Mouse (Mus musculus): Measurements from ENCODE around the gene Zfp993.
"Not testable (repeated sequence)": the region's sequence is repeated elsewhere in the genome, so short reads cannot be mapped to it uniquely, and the experiment has no call there.

Gene Zfp993

GRCm38 (mm10) chr4:146610774-146611400, at the start of gene Zfp993:
Zfp993 (plus strand) TSS chr4:146610961.
- in situ Hi-C loops (cut with MboI; ENCODE audit: low sequenced_read_pairs), result not testable (repeated sequence)

GRCm38 (mm10) chr4:146579905-146580873, 30.6 kb upstream of the Zfp993 start:
- in situ Hi-C loops (cut with MboI; ENCODE audit: low sequenced_read_pairs), result not testable (repeated sequence)

GRCm38 (mm10) chr4:146603578-146604399, 7.0 kb upstream of the Zfp993 start:
- in situ Hi-C loops (cut with MboI; ENCODE audit: low sequenced_read_pairs), result not testable (repeated sequence)

- in situ Hi-C loops (cut with MboI; ENCODE audit: low sequenced_read_pairs), result not testable (repeated sequence)
Measured at GRCm38 (mm10) chr4:146644367-146644766, 33.6 kb downstream of the Zfp993 start.

- in situ Hi-C loops (cut with MboI; ENCODE audit: low sequenced_read_pairs), result not testable (repeated sequence)
Measured at GRCm38 (mm10) chr4:146649641-146650040, 38.9 kb downstream of the Zfp993 start.

GRCm38 (mm10) chr4:146650115-146650514, 39.4 kb downstream of the Zfp993 start:
- in situ Hi-C loops (cut with MboI; ENCODE audit: low sequenced_read_pairs), result not testable (repeated sequence)

GRCm38 (mm10) chr4:146650639-146651038, 39.9 kb downstream of the Zfp993 start:
- in situ Hi-C loops (cut with MboI; ENCODE audit: low sequenced_read_pairs), result not testable (repeated sequence)

Measured in CH12F3 (cell line).